Mouse (Mus musculus): ENCODE results near the gene Olfr1141. TPM values are rescaled to one million over a fixed set of nuclear protein-coding genes. Genes with fewer than 3 reads are reported as not detected.

Olfr1141 gene
- not detected for total RNA-seq (2021)
- long read RNA-seq, experiment 1: 0 reads
- long read RNA-seq, experiment 2: 0 reads

DNA sequence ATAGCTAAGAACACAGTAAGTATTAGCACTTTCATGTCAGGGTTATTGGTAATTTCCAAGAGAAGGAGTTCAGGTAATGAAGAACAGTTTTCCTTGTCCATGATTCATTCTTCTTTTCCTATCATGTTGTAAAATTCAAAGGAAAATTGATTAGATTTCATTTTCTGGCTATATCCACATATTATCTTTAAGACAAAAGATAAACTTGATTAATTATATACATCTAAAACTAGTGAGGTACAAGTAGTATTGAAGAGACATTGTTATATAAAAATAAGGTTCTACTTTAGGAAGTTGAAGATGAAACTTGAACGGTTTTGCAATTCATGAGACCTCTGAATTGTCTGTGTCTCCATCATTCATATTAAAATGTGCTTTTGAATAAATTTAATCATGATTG lies at the start of gene Olfr1141:
TSS of gene Olfr1141 (minus strand) at position 101 of the 400 bp plus-strand sequence.
- no peak for DNase-seq

DNA sequence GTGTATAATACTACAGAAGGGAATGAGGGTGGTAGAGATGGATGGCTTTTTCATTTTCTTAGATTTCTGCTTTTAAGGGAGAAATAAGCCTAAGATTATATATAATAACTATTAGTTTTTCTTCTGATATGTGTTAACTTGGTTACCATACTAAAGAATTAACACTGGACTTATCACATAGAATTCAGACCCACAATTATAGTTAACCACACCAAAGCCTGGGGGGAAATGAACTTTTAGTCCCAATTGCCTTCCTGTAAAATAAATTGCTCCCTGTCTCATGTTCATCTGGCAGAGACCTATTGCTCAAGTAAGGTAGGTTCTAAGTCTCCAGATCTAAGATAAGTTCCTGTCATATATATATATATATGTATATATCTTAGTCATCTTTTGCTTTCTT lies 46.5 kb upstream of the Olfr1141 start, which contains the start of gene Olfr1143:
TSS of gene Olfr1143 (plus strand) at position 301 of the 400 bp plus-strand sequence.
- DNase-seq: no peak

DNA sequence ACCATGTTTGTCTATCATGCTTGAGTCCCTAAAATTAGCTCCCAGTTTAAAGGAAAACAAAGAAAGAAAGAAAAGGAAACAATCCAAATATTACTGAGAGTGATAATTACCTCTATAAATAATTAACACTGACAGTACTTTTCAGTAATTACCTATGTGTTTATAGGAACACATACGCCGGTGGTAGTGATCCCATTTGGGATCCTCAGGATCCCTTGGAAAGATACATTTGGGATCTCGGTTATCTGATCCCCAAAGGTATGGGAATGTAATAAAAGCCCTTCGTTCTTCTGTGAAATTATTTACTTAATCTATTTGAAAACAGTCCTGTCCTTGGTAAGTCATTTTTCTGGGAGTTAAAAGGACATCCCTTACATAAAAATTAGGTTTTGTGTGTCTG lies 25.4 kb upstream of the Olfr1141 start, which contains the start of gene Olfr152:
TSS of gene Olfr152 (plus strand) at position 301 of the 400 bp plus-strand sequence.
- DNase-seq: no peak

DNA sequence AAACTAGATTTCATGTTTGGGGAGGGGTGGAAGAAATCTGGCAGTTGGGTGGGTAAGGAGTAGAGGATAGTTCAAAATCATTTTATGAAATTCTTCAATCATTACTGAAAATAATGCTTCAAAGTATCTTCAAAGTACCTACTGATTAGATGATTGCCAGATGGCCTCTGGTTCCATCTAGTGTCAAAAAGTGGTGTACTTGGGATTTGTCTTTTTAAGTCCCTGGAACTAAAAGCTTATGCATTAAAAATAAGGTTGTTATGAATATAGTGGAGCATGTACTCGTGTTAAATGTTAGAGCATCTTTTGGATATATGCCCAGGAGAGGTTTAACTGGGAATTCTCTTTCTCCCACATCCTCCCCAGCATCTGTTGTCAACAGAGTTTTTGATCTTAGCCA lies 22.4 kb upstream of the Olfr1141 start:
- no peak for DNase-seq

DNA sequence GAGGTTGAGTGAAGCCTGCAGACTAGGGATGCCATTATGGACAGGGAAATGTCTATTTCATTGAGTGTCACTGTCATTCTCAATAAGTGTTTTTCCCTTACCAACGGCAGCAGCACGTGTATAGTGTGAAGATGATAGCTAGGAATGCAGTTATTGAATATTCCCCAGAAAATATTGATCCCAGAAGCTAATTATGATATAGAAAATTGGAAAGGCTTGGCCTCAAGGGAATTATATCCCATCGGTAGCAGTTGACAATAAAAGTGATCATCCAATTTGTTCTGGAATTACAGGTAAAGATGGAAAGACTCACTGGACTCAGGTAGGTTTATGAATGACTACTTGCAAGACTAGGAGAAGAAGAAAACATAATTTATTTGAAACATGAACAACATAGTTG lies 10.3 kb downstream of the Olfr1141 start, which contains the start of gene Olfr1140:
TSS of gene Olfr1140 (plus strand) at position 301 of the 400 bp plus-strand sequence.
- no peak for DNase-seq

DNA sequence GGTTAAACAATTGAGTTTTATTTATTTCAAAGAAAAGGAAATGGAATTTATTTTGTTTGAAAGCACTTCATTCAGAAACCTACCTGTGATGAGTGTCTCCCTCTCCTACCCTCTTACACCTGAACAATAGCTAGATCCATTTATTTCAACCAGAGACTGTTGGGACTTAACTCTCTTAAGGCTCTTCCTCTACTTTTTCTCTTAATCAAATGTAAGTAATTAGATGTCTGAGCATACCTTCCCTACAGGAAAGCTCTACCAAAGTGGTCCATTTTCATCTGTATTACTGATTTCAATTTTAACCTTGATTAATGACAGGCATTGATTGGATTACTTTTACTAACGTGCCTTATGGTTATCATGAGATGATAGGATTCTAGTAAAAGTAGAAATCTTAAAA lies 13.9 kb downstream of the Olfr1141 start, which contains the start of gene Olfr1138:
TSS of gene Olfr1138 (minus strand) at position 101 of the 400 bp plus-strand sequence.
- DNase-seq: no peak

DNA sequence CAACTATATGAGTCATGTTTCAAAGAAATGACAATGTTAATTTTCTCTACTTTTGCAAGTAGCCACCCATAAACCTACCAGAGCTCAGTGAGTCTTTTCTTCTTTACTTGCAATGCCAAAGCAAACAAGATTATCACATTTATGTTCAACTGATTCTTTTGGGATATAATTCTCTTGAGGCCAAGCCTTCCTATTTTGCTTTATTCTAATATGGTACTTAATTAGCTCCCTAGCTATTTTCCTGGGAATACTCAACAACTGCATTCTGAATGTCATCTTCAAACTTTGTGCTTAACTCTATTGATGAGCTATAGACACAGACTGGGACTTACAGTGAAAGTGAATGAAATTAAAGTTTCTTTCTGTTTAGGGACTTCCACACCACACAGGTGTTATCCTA lies 40.7 kb downstream of the Olfr1141 start, which contains the start of gene Olfr1137:
TSS of gene Olfr1137 (minus strand) at position 101 of the 400 bp plus-strand sequence.
- no peak for DNase-seq

Other genes with a start within 250 kb of the Olfr1141 start
- not detected for gene Pramel6, start 247.4 kb downstream of the Olfr1141 start, total RNA-seq (2021)
- not detected for gene Olfr153, start 222.2 kb downstream of the Olfr1141 start, total RNA-seq (2021)
- not detected for gene Olfr1128, start 208.4 kb downstream of the Olfr1141 start, total RNA-seq (2021)
- not detected for gene Olfr1129, start 180.1 kb downstream of the Olfr1141 start, total RNA-seq (2021)
- not detected for gene Olfr1130, start 147.8 kb downstream of the Olfr1141 start, total RNA-seq (2021)
- not detected for gene Olfr1131, start 126.9 kb downstream of the Olfr1141 start, total RNA-seq (2021)
- gene Olfr1132, start 116.5 kb downstream of the Olfr1141 start, total RNA-seq (2021): not detected
- gene Olfr1133, start 106.6 kb downstream of the Olfr1141 start, total RNA-seq (2021): not detected
- not detected for gene Olfr1134, start 95.5 kb downstream of the Olfr1141 start, total RNA-seq (2021)
- not detected for gene Olfr1135, start 80.3 kb downstream of the Olfr1141 start, total RNA-seq (2021)
- not detected for gene Olfr1136, start 60.0 kb downstream of the Olfr1141 start, total RNA-seq (2021)
- gene Olfr1137, start 40.8 kb downstream of the Olfr1141 start, total RNA-seq (2021): not detected
- not detected for gene Olfr1138, start 14.0 kb downstream of the Olfr1141 start, total RNA-seq (2021)
- gene Olfr1140, start 10.2 kb downstream of the Olfr1141 start, total RNA-seq (2021): not detected
- gene Olfr152, start 25.5 kb upstream of the Olfr1141 start, total RNA-seq (2021): not detected
- not detected for gene Olfr1143, start 46.6 kb upstream of the Olfr1141 start, total RNA-seq (2021)
- not detected for gene Olfr1145, start 55.8 kb upstream of the Olfr1141 start, total RNA-seq (2021)
- gene Olfr1148, start 76.5 kb upstream of the Olfr1141 start, total RNA-seq (2021): not detected
- gene Olfr1150-ps1, start 90.0 kb upstream of the Olfr1141 start, total RNA-seq (2021): not detected
- not detected for gene Olfr1151, start 101.9 kb upstream of the Olfr1141 start, total RNA-seq (2021)
- gene Olfr1152, start 112.5 kb upstream of the Olfr1141 start, total RNA-seq (2021): not detected
- not detected for gene Olfr1153, start 141.0 kb upstream of the Olfr1141 start, total RNA-seq (2021)
- not detected for gene Olfr1154, start 151.2 kb upstream of the Olfr1141 start, total RNA-seq (2021)
- not detected for gene Olfr1155, start 191.1 kb upstream of the Olfr1141 start, total RNA-seq (2021)
- not detected for gene Olfr1156, start 199.1 kb upstream of the Olfr1141 start, total RNA-seq (2021)
- gene Olfr1157, start 214.3 kb upstream of the Olfr1141 start, total RNA-seq (2021): not detected
- gene Olfr74, start 220.7 kb upstream of the Olfr1141 start, total RNA-seq (2021): not detected
- gene Olfr1158, start 236.1 kb upstream of the Olfr1141 start, total RNA-seq (2021): not detected